Mouse (Mus musculus): ENCODE data around the gene Crispld2. TPM values are rescaled to one million over a fixed set of nuclear protein-coding genes. Genes with fewer than 3 reads are reported as not detected.

Gene Crispld2
- polyA plus RNA-seq, 1 experiment: 1.3 TPM

GRCm38 (mm10) chr8:120044907-120045306, 52.7 kb downstream of the Crispld2 start:
- no peak overlapping the region for H3K27ac ChIP-seq (ENCODE audit: insufficient read depth, low read length)
- H3K9ac ChIP-seq (ENCODE audit: low read depth, poor library complexity, severe bottlenecking): no peak overlapping the region
- no peaks in the 10 kb centered on the region for H3K4me1 ChIP-seq (ENCODE audit: control insufficient read depth, insufficient read depth, low read length)
- H3K9me3 ChIP-seq (replicated peaks; ENCODE audit: control insufficient read depth, insufficient read depth, low read length, poor library complexity, severe bottlenecking): no peaks in the 10 kb centered on the region
- H3K4me3 ChIP-seq (ENCODE audit: low read depth, low read length): no peak overlapping the region
- H3K36me3 ChIP-seq (ENCODE audit: control insufficient read depth, insufficient read depth, low read length, poor library complexity, severe bottlenecking): no peaks in the 10 kb centered on the region
- TF ChIP-seq CTCF (IDR thresholded peaks at IDR 0.05; ENCODE audit: low read depth, low read length) (no peak), POLR2A (IDR thresholded peaks at IDR 0.05; ENCODE audit: insufficient read depth, low read length) (no peak), EP300 (IDR thresholded peaks at IDR 0.05; ENCODE audit: insufficient read depth, low read depth, low read length) (no peak)
- H3K27me3 ChIP-seq (ENCODE audit: control insufficient read depth, insufficient read depth, low read length, poor library complexity, severe bottlenecking): no peaks in the 10 kb centered on the region

GRCm38 (mm10) chr8:120045471-120045870, 53.2 kb downstream of the Crispld2 start:
- no peak for TF ChIP-seq CTCF (IDR thresholded peaks at IDR 0.05; ENCODE audit: low read depth, low read length)
- no peak for TF ChIP-seq POLR2A (IDR thresholded peaks at IDR 0.05; ENCODE audit: insufficient read depth, low read length)
- TF ChIP-seq EP300 (IDR thresholded peaks at IDR 0.05; ENCODE audit: insufficient read depth, low read depth, low read length): no peak
- Histone ChIP-seq H3K9ac (ENCODE audit: low read depth, poor library complexity, severe bottlenecking) (no peak overlapping the region), H3K9me3 (replicated peaks; ENCODE audit: control insufficient read depth, insufficient read depth, low read length, poor library complexity, severe bottlenecking) (no peaks in the 10 kb centered on the region), H3K27ac (ENCODE audit: insufficient read depth, low read length) (no peak overlapping the region), H3K4me3 (ENCODE audit: low read depth, low read length) (no peak overlapping the region), H3K27me3 (ENCODE audit: control insufficient read depth, insufficient read depth, low read length, poor library complexity, severe bottlenecking) (no peaks in the 10 kb centered on the region), H3K36me3 (ENCODE audit: control insufficient read depth, insufficient read depth, low read length, poor library complexity, severe bottlenecking) (no peaks in the 10 kb centered on the region), H3K4me1 (ENCODE audit: control insufficient read depth, insufficient read depth, low read length) (no peaks in the 10 kb centered on the region)

- no peaks in the 10 kb centered on the region for H3K27me3 ChIP-seq (ENCODE audit: control insufficient read depth, insufficient read depth, low read length, poor library complexity, severe bottlenecking)
- no peaks in the 10 kb centered on the region for H3K4me1 ChIP-seq (ENCODE audit: control insufficient read depth, insufficient read depth, low read length)
- H3K9me3 ChIP-seq (replicated peaks; ENCODE audit: control insufficient read depth, insufficient read depth, low read length, poor library complexity, severe bottlenecking): no peaks in the 10 kb centered on the region
- no peak for TF ChIP-seq POLR2A (IDR thresholded peaks at IDR 0.05; ENCODE audit: insufficient read depth, low read length)
- no peak for TF ChIP-seq CTCF (IDR thresholded peaks at IDR 0.05; ENCODE audit: low read depth, low read length)
- TF ChIP-seq EP300 (IDR thresholded peaks at IDR 0.05; ENCODE audit: insufficient read depth, low read depth, low read length): no peak
- H3K27ac ChIP-seq (ENCODE audit: insufficient read depth, low read length): no peak overlapping the region
- no peak overlapping the region for H3K4me3 ChIP-seq (ENCODE audit: low read depth, low read length)
- no peaks in the 10 kb centered on the region for H3K36me3 ChIP-seq (ENCODE audit: control insufficient read depth, insufficient read depth, low read length, poor library complexity, severe bottlenecking)
- no peak overlapping the region for H3K9ac ChIP-seq (ENCODE audit: low read depth, poor library complexity, severe bottlenecking)
These were observed 54.2 kb downstream of the Crispld2 start for GRCm38 (mm10) chr8:120046258-120047020.

GRCm38 (mm10) chr8:120049949-120050348, 57.7 kb downstream of the Crispld2 start:
- no peak overlapping the region for H3K9ac ChIP-seq (ENCODE audit: low read depth, poor library complexity, severe bottlenecking)
- TF ChIP-seq EP300 (IDR thresholded peaks at IDR 0.05; ENCODE audit: insufficient read depth, low read depth, low read length) (no peak), CTCF (IDR thresholded peaks at IDR 0.05; ENCODE audit: low read depth, low read length) (no peak), POLR2A (IDR thresholded peaks at IDR 0.05; ENCODE audit: insufficient read depth, low read length) (no peak)
- no peaks in the 10 kb centered on the region for H3K27me3 ChIP-seq (ENCODE audit: control insufficient read depth, insufficient read depth, low read length, poor library complexity, severe bottlenecking)
- no peaks in the 10 kb centered on the region for H3K4me1 ChIP-seq (ENCODE audit: control insufficient read depth, insufficient read depth, low read length)
- H3K9me3 ChIP-seq (replicated peaks; ENCODE audit: control insufficient read depth, insufficient read depth, low read length, poor library complexity, severe bottlenecking): no peaks in the 10 kb centered on the region
- H3K27ac ChIP-seq (ENCODE audit: insufficient read depth, low read length): no peak overlapping the region
- no peak overlapping the region for H3K4me3 ChIP-seq (ENCODE audit: low read depth, low read length)
- H3K36me3 ChIP-seq (ENCODE audit: control insufficient read depth, insufficient read depth, low read length, poor library complexity, severe bottlenecking): no peaks in the 10 kb centered on the region

- TF ChIP-seq POLR2A (IDR thresholded peaks at IDR 0.05; ENCODE audit: insufficient read depth, low read length) (no peak), CTCF (IDR thresholded peaks at IDR 0.05; ENCODE audit: low read depth, low read length) (no peak), EP300 (IDR thresholded peaks at IDR 0.05; ENCODE audit: insufficient read depth, low read depth, low read length) (no peak)
- H3K4me3 ChIP-seq (ENCODE audit: low read depth, low read length): no peak overlapping the region
- no peak overlapping the region for H3K9ac ChIP-seq (ENCODE audit: low read depth, poor library complexity, severe bottlenecking)
- no peaks in the 10 kb centered on the region for H3K9me3 ChIP-seq (replicated peaks; ENCODE audit: control insufficient read depth, insufficient read depth, low read length, poor library complexity, severe bottlenecking)
- H3K27ac ChIP-seq (ENCODE audit: insufficient read depth, low read length): no peak overlapping the region
- H3K27me3 ChIP-seq (ENCODE audit: control insufficient read depth, insufficient read depth, low read length, poor library complexity, severe bottlenecking): no peaks in the 10 kb centered on the region
- no peaks in the 10 kb centered on the region for H3K36me3 ChIP-seq (ENCODE audit: control insufficient read depth, insufficient read depth, low read length, poor library complexity, severe bottlenecking)
- no peaks in the 10 kb centered on the region for H3K4me1 ChIP-seq (ENCODE audit: control insufficient read depth, insufficient read depth, low read length)
These were observed 58.1 kb downstream of the Crispld2 start for GRCm38 (mm10) chr8:120050376-120050775.

- Histone ChIP-seq H3K36me3 (ENCODE audit: control insufficient read depth, insufficient read depth, low read length, poor library complexity, severe bottlenecking) (no peaks in the 10 kb centered on the region), H3K27ac (ENCODE audit: insufficient read depth, low read length) (no peak overlapping the region), H3K9ac (ENCODE audit: low read depth, poor library complexity, severe bottlenecking) (no peak overlapping the region), H3K9me3 (replicated peaks; ENCODE audit: control insufficient read depth, insufficient read depth, low read length, poor library complexity, severe bottlenecking) (no peaks in the 10 kb centered on the region), H3K4me3 (ENCODE audit: low read depth, low read length) (no peak overlapping the region), H3K4me1 (ENCODE audit: control insufficient read depth, insufficient read depth, low read length) (no peaks in the 10 kb centered on the region), H3K27me3 (ENCODE audit: control insufficient read depth, insufficient read depth, low read length, poor library complexity, severe bottlenecking) (no peaks in the 10 kb centered on the region)
- TF ChIP-seq EP300 (IDR thresholded peaks at IDR 0.05; ENCODE audit: insufficient read depth, low read depth, low read length) (no peak), POLR2A (IDR thresholded peaks at IDR 0.05; ENCODE audit: insufficient read depth, low read length) (no peak), CTCF (IDR thresholded peaks at IDR 0.05; ENCODE audit: low read depth, low read length) (no peak)
These were observed 58.8 kb downstream of the Crispld2 start for GRCm38 (mm10) chr8:120051006-120051405.

Measured in ES-Bruce4 (cell line).